Comparison of ENCODE assay signal across 12 mouse cellular contexts in the genomic region with DNA sequence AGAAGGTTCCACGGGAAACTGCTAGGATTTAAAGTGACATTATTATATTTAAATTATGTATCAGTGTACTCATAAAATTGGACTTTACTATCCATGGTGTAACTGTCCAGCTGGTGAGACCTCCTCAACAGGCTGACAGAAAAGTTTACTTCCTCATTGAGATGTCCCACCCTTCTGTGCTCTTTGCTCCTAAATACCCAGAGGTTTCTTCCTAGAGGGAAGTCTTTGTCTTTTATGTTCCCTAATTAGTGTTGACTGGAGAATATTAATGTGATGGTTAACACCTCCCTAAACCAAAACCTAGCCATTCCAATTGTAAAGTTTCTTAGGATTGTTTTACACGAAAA.
"Had no signal": no experiment of that assay in that cellular context is flagged by ENCODE, and none has a peak within 500 bp of the region (broad histone marks: within the 10 kb centered on the region; RNA-seq: fewer than 3 reads in every experiment).

No protein-coding gene starts in this region.

- H3K9me3 ChIP-seq: liver, embryonic 13.5 days had no signal

- H3K9ac ChIP-seq: liver, embryonic 13.5 days had no signal

- H3K27me3 ChIP-seq: liver, embryonic 13.5 days had no signal

- H3K4me1 ChIP-seq: liver, embryonic 13.5 days had no signal

- H3K4me3 ChIP-seq: layer of hippocampus, adult 2 months; left cerebral cortex, adult 2 months; liver, embryonic 13.5 days had no signal

- H3K27ac ChIP-seq: kidney, postnatal 0 days; layer of hippocampus, adult 2 months; left cerebral cortex, adult 2 months; liver, embryonic 13.5 days; macrophage had no signal

- H3K4me2 ChIP-seq: liver, embryonic 13.5 days had no signal

- DNase-seq: kidney, postnatal 25 days; layer of hippocampus, adult 9-11 months; layer of hippocampus, postnatal 36 days; liver, embryonic 13.5 days; lung, adult 2 months; lung, postnatal 14 days; thymus, adult 18-20 months; thymus, postnatal 36 days had no signal

- H3K36me3 ChIP-seq: liver, embryonic 13.5 days had no signal
